Mouse (Mus musculus): ENCODE results near the gene Ylpm1. TPM values are rescaled to one million over a fixed set of nuclear protein-coding genes. Genes with fewer than 3 reads are reported as not detected.

The Ylpm1 gene
- polyA plus RNA-seq, 1 experiment from 2014 or later = 49.2 TPM

Other genes with a start within 250 kb of the Ylpm1 start
- 62.4 and 63.5 TPM in 2 replicates for gene Npc2, start 223.2 kb upstream of the Ylpm1 start, polyA plus RNA-seq (2014; fragmentation: Nextera tagmentation; extraction: Ambion mirVana)
- gene Isca2, start 223.1 kb upstream of the Ylpm1 start, polyA plus RNA-seq (2014; fragmentation: Nextera tagmentation; extraction: Ambion mirVana) = 121 and 123 TPM in 2 replicates
- gene Ltbp2, start 119.8 kb upstream of the Ylpm1 start, polyA plus RNA-seq (2014; fragmentation: Nextera tagmentation; extraction: Ambion mirVana) = 0.20 and 0.23 TPM in 2 replicates
- gene Fcf1, start 25.4 kb upstream of the Ylpm1 start, polyA plus RNA-seq (2014; fragmentation: Nextera tagmentation; extraction: Ambion mirVana) = 167 and 169 TPM in 2 replicates
- gene Arel1, start 25.4 kb upstream of the Ylpm1 start, polyA plus RNA-seq (2014; fragmentation: Nextera tagmentation; extraction: Ambion mirVana) = 18.0 and 18.9 TPM in 2 replicates
- gene Prox2, start 114.4 kb downstream of the Ylpm1 start, polyA plus RNA-seq (2014; fragmentation: Nextera tagmentation; extraction: Ambion mirVana) = 2.6 and 3.3 TPM in 2 replicates
- 108 and 109 TPM in 2 replicates for gene Dlst, start 114.5 kb downstream of the Ylpm1 start, polyA plus RNA-seq (2014; fragmentation: Nextera tagmentation; extraction: Ambion mirVana)
- 0.51 and 0.61 TPM in 2 replicates for gene Rps6kl1, start 154.9 kb downstream of the Ylpm1 start, polyA plus RNA-seq (2014; fragmentation: Nextera tagmentation; extraction: Ambion mirVana)
- 13.4 and 13.5 TPM in 2 replicates for gene Pgf, start 181.5 kb downstream of the Ylpm1 start, polyA plus RNA-seq (2014; fragmentation: Nextera tagmentation; extraction: Ambion mirVana)
- 102 and 103 TPM in 2 replicates for gene Eif2b2, start 223.2 kb downstream of the Ylpm1 start, polyA plus RNA-seq (2014; fragmentation: Nextera tagmentation; extraction: Ambion mirVana)